Mouse (Mus musculus) inflammation-experienced regulatory T-cells, adult 6 months (primary cell): ENCODE measurements around the gene Nhs. TPM values are rescaled to one million over a fixed set of nuclear protein-coding genes. Genes with fewer than 3 reads are reported as not detected.

ENCODE experiments used
- ATAC-seq: one replicate; pipeline ENCODE4 v1.8.0; 2017
- polyA plus RNA-seq, 3 experiments: library from polyadenylated mRNA; unstranded; fragments of 100-300 nt; shearing (Covaris generic); gene quantifications; one replicate each; pipeline ENCODE4 v1.2.1; 2017

Gene Nhs
- polyA plus RNA-seq, result not detected

DNA sequence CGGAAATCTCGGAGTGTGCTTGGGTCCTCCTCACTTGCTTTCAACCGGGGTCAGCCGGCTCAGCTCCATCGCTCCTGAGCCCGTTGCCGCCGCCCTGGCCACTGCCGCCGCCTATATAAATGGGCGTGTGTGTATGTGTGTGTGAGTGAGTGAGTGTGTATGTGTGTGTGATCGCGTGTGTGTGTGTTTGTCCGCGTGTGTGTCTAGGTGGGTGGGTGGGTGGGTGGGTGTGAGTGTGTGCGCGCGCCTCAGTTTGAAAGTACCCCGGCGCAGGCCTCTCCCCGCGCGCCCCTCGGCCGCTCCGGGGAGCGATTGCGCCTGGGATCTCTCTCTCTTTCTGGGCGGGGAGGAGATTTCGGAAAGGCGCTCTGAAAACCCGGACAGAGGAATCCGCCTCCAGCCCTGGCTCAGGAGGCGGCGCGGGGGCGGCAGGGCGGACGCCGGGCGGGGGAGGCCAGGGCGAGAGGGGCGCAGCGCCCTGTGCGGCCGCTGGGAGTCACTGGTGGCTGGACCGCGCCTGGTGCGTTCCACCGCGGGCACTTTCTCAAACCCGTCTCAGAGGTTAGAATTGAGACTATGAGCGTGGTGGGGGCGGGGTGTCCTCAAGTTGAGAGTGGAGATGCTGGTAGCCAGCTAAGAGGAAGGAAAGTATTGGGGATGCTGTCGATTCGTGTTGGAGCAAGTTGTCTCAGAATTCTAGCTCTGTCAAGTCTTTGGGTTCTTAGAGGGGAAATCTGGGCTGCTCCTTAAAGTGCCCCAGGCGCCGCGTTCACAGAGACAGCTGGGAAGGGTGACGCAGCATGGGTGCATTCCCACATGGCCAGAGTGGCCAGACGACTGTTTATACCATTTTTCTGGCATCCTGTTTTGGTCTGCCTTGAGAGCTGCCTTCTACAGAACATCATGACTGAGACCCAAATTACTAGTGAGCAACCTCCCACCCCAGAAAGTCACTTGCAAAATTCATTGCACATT lies at the start of gene Nhs:
TSS of gene Nhs (minus strand) at position 94 of the 975 bp plus-strand sequence.
- ATAC-seq, result no peak

DNA sequence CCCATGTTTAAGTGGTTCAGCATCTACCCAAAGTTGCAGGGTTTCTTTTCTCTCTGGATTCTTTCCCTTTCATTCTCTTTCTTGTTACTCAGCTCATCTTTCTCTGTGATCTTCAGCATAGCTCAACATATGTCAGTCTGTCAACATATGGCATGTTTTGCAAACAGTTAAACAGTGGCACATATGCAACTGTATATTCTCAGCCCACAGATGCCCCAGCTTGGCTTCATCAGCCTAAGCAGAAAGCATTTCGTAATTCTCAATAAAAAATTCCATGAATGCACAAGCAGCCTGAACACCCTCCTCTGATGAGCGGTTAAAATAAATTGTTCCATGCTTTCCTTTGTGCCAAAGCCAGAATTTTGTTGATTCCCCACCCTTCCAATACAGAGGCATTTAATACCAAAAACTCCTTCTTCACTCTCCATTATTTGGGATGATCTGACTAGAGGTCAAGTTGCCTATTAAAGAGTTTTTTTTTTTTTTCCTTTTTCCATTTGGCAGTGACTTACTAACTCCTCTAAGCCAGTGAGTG lies 46.9 kb upstream of the Nhs start:
- no peak for ATAC-seq

DNA sequence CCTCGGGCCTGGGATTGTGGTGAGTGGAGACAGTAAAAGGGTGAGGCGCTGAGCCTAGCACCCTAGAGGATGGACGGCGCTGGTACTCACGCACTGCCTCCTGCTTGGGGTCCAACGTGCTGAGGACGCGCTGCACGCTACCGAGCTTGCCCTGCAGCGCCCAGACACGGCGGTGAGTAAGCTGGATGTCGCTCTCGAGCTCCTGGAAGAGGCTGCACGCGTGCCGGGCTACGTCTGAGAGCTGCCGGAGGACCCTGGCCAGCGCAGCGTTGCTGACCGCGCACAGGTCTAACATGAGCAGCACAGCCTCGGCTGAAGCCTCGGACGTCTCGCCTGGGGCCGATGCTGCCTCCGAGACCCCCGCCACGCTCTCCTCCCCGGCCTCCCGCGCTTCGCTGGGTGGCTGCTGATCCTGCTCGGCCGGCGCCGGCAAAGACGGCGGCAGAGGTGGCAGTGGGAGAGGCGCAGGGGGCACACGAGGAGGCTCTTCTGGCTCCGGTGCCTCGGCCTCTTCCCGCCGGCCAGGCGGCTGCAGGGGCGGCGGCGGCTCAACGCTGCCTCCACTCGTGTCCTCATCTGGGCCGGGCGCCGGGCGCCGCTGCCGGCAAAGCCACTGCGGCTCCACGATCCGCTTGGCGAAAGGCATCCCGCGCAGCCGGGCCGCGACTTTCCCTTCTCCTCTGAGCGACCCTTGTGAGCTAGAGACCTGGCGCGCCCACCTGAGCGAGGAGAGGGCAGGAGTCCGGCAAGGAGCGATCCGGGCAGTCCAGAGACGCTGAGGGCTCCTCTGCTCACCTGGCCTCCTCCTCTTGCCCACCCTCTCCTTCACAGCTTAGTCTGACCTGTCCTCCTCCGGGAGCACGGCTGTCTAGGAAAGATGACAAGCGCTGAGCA lies 540 bp downstream of the Nhs start:
- no peak for ATAC-seq

DNA sequence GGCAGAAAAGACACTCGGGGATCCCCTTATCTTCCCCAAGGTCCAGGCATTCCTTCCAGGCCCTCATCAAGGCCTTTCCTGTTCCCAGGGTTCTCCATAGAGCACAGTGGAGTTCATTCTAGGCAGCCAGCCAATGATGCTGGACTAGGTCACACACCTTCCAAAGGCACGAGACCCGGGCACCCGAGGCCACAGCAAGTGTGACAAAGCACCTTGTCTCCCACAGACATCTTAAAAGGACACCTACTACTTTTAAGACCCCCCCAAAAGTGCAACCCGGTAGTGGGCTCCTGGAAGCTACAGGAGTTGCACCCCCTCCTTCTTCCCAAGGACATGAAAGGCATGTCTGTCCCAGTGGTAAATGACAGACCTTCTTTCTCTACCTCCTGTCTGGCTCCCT lies 1.4 kb downstream of the Nhs start:
- no peak for ATAC-seq

DNA sequence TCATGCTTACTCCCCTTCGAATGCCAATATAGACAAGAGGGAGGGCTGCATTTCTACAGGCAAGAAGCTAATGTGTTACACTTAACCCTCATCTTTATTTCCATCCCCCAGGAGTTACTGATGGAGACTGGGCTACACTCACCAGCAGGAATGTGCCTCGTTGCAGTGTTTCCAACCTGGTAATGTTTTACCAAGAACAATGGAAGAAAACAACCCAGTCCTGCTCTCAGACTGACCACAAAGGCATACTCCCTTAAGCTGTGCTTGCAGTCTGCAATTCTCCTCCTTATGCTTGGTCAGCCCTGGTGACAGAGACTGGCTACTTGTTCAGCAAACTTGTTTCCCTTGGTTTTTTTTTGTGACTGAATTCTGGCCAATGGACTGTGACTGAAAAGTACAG lies 21.7 kb downstream of the Nhs start:
- ATAC-seq, result no peak

DNA sequence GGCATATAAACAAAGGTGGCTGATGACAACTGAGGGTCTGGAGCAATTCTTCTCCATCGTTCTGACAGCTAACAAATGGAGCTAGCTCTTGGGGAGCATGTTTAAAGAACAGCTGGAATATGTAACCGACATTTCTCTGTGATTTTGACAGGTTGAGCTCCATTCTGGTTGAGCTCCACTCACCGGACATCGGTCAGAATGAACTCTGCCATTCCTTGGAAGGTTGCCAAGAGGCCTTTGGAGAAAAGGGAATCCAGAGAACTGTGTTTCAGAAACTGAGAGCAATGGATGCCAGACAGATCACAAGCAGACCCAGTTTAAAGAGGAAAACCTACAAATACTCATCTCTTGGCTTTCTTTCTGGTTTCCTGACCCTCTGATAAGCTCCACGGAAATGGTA lies 46.3 kb downstream of the Nhs start:
- ATAC-seq, result no peak

DNA sequence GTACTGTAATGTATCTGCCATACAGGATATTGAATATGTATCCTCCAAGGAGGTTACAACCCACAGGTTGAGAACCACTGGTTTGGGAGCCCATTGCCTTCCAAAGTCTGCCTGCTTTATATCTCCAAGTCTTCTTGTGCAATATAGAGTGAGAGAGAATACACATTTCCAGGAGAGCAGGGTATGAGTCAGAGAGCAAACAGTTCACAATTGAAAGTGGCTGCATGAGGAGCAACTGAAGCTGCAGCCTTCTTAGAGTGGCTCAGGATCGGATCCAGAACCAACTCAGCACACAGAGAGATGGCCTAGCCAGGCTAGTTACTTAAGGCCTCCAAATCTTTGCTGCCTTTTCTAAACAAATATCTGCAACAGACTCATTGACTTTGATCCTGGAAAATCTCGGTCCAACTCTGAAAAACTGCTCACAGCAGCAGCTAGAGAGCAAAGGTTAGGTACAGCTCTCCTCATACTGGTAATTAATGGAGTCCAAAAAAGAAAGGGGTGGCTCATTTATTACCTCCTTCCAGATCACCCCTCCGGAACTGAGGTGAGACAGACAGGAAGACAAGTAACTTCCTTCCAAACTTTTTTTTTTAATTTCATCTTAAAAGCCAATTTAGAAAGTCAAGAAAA lies 56.6 kb downstream of the Nhs start:
- no peak for ATAC-seq

DNA sequence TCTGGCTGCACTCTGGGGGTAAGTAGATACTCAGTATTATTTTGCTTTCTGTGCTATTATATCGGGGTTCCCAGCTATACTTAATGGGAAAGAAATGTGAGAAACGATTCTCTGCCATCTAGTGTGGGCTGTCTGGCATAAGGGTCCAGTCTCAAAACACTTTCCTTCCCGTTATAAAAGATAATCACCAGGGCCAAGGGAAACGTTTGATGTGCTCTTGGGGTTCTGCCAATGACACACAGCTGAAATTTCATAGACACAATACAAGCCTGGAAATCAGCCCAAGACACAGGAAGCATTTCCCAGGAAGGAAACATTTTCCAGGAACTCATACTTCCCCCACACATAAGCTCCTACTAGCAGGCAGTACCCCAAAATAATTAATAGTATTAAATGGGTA lies 61.2 kb downstream of the Nhs start:
- ATAC-seq, result no peak

DNA sequence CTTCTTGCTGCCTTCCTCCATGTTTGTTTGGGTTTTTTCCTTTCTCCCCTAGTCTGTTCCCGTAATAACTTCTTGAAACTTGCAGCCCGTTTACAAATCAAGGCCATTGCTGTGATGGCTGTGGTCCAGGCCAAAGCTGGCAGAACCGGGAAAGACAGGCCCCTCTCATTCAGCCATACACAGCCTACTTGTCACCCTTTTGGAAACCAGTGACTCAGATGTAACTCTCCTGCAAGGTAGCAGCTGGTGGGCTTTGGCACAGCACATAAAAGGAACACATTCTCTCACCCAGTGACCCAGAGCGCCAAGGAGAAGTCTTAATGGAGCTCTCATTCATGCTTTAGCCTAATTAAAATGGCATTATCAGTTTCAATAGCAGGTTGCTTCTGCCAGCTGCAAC lies 72.2 kb downstream of the Nhs start:
- ATAC-seq, result no peak

DNA sequence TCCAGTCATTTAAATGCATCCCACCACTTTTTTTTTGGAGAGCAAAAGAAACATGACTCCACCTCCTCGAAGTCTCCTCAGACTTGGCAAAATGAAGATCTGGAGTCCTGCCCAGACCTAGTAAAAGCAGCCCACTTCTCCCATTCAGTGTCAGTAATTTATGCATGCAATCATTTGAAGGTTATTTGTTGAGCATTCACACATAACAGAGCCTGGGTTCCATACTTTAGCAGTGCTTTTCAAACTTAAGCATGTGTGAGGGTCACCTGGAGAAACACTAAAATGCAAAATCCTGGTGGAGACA lies 73.7 kb downstream of the Nhs start:
- no peak for ATAC-seq

DNA sequence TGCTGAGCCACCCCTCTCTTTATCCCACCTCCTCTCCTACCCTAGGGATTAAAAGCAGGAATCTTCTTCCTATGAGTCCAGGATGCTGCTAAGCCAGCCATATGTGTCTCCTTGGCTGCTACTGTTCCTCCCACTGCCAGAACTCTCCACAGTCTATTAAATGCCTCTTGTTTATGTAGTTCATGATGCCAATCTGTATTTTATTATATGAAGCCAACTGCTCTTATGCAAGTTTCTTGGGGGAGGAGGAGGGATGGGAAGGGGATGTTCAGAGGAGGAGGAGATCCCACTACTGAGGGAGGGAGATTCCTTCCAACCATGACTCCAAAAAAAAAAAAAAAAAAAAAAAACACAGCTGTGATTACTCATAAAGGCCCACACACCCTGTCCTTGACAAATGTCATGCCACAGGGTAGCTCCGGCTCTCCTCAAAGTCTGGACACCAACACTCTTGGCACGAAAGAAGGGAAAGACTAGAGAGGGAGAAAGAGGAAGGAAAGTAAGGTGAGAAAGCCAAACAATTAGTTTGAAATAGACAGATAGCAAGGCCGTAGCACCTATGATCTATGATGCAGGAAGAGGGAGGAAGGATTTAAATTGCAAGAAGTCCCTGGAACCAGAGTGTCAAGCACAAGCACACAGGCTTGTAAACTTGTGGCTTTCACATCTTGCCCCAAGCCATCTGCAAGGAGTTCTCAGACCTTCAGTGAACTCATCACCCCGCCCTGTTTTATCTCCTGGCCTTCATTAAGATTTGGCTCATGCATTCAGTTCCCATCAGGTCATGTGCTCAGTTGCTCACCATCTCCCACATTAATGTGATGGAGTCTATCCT lies 74.3 kb downstream of the Nhs start:
- no peak for ATAC-seq

DNA sequence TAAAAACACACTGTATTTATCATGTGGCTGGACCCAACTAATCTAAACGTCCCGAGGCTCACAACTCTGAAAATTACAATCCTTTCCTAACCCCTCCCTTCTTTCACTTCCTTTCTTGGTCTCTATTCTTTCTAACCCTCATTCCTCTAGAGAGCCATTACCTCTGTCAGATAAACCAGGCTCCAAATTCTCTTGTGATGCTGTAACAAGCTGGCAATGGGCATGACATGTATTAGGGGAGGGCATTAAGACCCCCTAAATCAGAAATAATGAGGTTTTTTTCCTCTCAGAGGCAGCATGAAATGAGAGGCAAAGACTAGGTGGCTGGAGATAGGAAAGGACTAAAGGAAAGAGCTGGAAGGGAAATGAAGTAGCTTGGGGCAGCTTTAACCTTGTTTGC lies 96.4 kb downstream of the Nhs start:
- no peak for ATAC-seq

DNA sequence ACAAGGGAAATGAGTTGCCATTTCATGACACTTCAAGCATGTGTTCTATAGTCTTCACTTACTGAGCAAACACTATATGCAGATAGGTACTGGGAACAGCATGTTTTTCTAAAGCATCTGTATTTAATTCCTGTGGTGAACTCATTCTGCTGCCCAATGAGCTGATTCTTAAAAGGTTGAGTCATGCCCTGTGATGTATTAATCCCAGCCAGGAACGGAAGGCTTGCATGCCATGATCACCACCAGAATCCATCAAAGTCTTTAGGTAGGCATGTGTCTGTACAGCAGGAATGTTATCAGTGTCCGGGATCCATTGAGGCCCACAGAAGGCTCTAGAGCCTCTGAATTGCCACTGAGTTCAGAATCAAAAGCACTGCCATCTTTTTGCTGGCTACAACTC lies 103.9 kb downstream of the Nhs start:
- ATAC-seq, result no peak

DNA sequence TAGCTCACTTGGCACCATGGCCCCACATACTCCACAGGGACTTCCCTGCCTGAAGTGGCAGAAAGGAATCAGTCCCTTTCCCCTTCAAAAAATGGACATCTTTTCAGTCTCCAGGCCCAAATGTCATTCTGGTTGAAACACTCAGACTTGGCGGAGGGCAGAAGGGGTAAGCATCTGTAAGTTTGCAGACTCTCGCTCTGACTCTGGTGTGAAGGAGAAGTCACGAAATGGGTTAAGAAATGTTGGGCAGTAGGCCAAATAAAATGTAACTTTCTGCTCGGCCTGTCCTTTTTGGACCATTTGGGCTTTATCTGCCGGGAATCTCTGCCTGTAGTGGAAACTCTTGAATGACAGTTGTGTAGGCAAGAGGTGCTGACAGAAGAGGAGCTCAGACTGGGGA lies 106.0 kb downstream of the Nhs start:
- ATAC-seq, result no peak

DNA sequence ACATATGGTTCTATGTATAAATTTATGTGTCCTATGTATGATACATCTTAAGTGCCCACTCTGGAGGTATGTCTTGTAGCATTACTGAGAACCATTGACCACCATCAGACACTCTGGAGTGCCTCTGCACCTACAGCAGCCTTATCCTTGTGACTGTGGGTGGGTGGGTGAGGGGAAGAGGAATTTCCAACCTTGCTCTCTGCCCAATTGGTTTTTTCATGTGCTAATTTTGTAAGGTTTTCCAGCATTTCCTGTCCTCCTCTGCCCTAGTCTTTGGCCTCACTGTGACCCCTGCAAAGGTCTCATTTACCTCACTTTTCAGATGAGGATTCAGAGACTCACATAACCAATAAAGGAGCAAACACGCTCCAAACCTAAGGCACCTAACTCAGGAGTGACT lies 107.0 kb downstream of the Nhs start:
- no peak for ATAC-seq

DNA sequence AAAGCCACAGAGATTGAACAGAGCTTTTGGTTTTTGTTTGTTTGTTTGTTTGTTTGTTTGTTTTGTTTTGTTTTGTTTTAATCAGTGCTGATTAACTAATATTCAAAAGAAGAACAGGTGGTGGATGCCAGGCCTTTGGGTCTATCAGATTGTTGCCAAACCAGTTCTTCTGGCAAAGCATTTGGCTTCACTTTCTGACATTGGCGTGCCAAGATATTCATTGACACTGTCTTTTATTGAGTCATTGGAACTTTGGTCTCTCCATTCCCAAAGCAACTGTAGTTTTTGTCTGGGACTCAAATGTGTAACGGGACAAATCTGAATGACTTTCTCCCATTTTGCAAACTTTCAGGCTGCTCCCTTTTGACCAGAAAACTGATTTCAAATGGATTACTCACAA lies 109.9 kb downstream of the Nhs start:
- no peak for ATAC-seq

DNA sequence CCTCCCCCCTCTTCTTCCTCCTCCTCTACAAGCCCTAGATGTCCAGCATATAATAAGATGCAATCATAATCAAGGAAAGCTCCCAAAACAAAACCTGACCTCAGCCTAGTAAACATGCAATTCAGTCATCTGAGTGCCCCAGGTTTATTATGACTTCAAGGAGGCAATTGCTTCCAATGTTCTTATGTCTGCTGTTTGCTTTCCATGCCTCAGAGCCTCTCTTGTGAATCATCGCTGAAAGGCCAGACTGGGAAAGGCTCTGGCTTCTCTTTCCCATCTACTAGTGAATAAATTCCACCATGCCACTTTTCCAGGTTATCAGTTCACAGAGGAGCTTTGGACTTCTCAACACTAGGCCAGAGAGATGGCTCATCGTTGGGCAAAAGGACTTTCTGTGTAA lies 114.0 kb downstream of the Nhs start:
- ATAC-seq, result no peak

DNA sequence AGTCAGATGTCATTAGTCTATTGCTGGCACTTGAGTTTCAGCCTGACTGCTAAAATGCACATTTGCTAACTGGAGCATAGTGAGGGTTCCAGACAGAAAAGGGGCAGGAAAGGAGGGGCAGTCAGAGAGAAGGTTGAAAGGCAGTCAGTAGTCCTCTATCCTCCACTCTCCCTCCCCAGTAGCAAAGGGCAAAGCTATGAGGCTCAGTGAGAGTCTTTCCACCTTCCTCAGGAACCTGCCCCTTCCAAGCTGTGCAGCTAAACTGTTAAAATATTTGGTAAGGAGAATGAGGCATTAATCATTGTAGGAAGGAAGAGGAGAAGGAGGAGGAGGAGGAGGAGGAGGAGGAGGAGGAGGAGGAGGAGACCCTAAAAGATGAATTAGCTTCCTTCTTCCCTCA lies 115.4 kb downstream of the Nhs start:
- ATAC-seq, result no peak

DNA sequence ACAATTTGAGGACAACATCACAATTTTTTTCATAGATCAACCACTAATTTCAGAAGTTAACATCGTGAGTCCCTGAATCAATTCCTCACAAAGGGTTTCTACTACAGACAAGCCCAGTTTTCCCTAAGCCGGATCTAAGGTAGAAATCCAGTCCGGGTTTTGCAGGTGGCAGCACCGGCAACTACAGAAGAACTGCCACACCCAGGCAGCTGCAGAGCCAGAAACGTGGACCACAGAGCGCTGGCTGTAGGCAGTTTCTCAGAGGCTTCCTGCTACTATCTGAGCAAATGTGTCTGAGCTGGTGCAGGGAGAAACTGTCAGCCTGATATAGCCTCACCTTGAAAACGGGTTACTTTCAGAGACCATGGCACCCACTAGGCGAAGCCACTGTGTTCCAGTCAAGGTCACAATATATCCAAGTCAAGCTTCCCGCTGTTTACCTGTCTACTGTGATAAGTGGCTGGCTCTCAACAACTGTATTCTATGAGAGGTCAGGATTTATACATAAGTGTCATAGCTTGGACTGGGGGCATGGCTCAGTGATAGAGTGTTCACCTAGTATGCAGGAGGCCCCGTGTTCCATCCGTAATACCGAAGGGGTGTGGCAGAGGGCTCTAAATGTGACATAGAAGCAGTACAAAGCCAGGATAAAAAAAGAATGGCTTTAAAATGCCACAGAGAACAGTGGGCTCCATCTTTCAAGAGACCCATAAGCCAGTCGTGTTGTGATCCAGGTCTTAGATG lies 134.1 kb downstream of the Nhs start:
- no peak for ATAC-seq

DNA sequence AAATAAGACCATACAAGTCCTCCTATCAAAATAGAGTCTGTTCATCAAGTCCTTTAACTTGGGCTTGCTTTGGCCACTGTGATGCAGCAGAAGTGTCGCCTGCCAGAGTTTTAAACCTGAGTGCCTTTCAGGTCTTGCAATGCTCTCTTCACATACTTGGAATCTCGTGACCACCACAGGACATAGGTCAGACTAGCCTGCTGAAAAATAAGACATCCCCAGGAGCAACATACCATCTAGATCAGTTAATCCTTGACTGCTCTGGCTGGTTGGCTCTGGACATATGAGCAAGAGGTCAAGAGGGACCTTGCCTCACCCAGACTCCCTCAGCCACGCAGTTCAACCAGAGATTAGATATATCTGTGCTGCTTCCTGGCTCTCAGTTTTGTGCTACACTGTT lies 137.8 kb downstream of the Nhs start:
- no peak for ATAC-seq

DNA sequence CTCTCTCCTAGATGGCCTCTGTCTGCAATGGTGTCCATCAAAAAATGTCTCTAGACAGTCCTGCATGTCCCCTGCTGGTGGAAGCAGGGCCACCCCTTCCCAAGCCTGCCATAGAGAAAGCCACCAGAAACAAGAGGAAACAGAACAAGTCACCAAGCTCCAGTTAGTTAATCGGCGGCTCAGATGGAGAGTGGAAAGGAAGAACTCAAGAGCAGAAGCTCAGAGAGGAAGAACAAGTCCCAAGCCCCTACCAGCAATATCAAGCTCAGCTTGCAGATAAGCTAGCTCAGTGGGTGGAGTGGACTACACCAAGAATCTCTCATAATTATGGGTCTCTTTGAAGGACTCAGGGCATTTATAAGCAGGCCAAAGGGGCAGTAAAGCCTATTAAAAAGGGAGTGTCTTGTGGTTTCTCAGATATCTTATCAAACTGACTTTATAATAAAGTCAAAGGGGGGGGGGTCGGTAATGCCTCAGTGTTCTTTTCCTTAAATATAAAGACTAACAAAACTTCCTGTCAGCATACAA lies 139.4 kb downstream of the Nhs start:
- ATAC-seq, result no peak
